Mouse (Mus musculus): ENCODE data around the gene 1700018F24Rik.

- no peak for TF ChIP-seq POLR2A (IDR thresholded peaks at IDR 0.05; ENCODE audit: control insufficient read depth, low read depth, low read length)
- no peak for TF ChIP-seq CTCF (IDR thresholded peaks at IDR 0.05; ENCODE audit: control insufficient read depth, insufficient read depth, insufficient replicate concordance, low read depth, low read length)
Observed at GRCm38 (mm10) chr5:145008878-145009659, 33.7 kb upstream of the 1700018F24Rik start.
